Mouse (Mus musculus) limb, embryonic 13.5 days (tissue): ENCODE results near the gene Gm28051. TPM values are rescaled to one million over a fixed set of nuclear protein-coding genes. Genes with fewer than 3 reads are reported as not detected.

Experiments used
- ATAC-seq: fragments of 200-750 bp; cut with Nextera tagmentation; 2 replicates; pipeline ENCODE4 v1.8.0; 2017; ENCODE audit warnings: low read depth, moderate number of reproducible peaks, moderate TSS enrichment; ENCODE audit not compliant: low FRiP score
- H3K27ac ChIP-seq: fragments of 300-500 bp; sonication (generic); 2 replicates; pipeline ENCODE4 v1.5.1; 2015; ENCODE audit warnings: inconsistent platforms, mild to moderate bottlenecking, moderate library complexity
- H3K27me3 ChIP-seq: fragments of 300-500 bp; sonication (generic); 2 replicates; pipeline ENCODE4 v1.6.1; 2015; ENCODE audit warnings: mild to moderate bottlenecking, inconsistent platforms
- H3K36me3 ChIP-seq: fragments of 300-500 bp; sonication (generic); 2 replicates; pipeline ENCODE4 v1.6.1; 2015; ENCODE audit warnings: inconsistent platforms, mild to moderate bottlenecking, moderate library complexity
- H3K4me1 ChIP-seq: fragments of 300-500 bp; sonication (generic); 2 replicates; pipeline ENCODE4 v1.6.1; 2015; ENCODE audit warnings: inconsistent platforms
- H3K4me2 ChIP-seq: fragments of 300-500 bp; sonication (generic); replicated peaks from 2 replicates; pipeline ENCODE4 v1.6.1; 2015; ENCODE audit warnings: inconsistent platforms, mild to moderate bottlenecking, moderate library complexity
- H3K4me3 ChIP-seq: fragments of 300-500 bp; sonication (generic); 2 replicates; pipeline ENCODE4 v1.5.1; 2015; ENCODE audit warnings: moderate library complexity, mild to moderate bottlenecking, inconsistent platforms
- H3K9ac ChIP-seq: fragments of 300-500 bp; sonication (generic); 2 replicates; pipeline ENCODE4 v1.6.1; 2015; ENCODE audit warnings: mild to moderate bottlenecking, inconsistent platforms
- H3K9me3 ChIP-seq: fragments of 300-500 bp; sonication (generic); 2 replicates; pipeline ENCODE4 v1.6.1; 2016; ENCODE audit warnings: inconsistent platforms
- WGBS: fragments of 180-500 bp; shearing (Covaris S2); methylation state at CpG from one replicate; pipeline ENCODE4 v1.1.7; 2015; 5-methylcytosine and 5-hydroxymethylcytosine counted together
- microRNA counts: library from miRNA; unstranded; fragments of <30 nt; microRNA quantifications from one replicate; lab custom pipeline; 2016
- microRNA-seq: library from miRNA; unstranded; fragments of <30 nt; microRNA quantifications from one replicate; pipeline ENCODE4, GENCODE M21; 2016
- polyA plus RNA-seq: library from polyadenylated mRNA; unstranded; fragments of >200 nt; fragmentation: Nextera tagmentation; extraction: Ambion mirVana; gene quantifications from 2 replicates; pipeline ENCODE4 v1.2.1, GENCODE M21; 2015

Gm28051 gene
- polyA plus RNA-seq, 1 experiment from 2014 or later = not detected

DNA sequence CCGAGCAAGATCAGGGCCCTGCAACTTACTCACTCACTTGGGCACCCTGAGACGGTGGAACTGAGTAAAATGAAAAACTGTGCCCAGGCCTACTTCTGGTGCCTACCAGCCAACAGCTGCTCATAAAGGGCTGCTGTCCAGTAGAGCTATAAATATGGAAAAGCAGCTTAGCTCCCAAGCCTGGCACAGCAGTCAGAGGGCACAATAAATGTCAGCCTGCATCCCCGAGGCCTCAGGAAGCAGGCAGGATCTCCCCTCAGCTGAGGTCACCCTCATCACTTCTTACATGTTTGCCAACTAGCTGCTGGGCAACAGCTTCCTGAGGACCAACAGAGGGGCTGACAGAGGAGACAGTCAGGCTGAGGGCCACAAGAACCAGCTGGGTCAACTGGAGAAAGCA, 80.5 kb downstream of the Gm28051 start:
- Histone ChIP-seq H3K4me2 (no peak overlapping the region), H3K36me3 (peaks cover 5% of the 10 kb centered on the region; the same call in 1 of the 2 replicates), H3K9me3 (no peaks in the 10 kb centered on the region), H3K27me3 (no peaks in the 10 kb centered on the region), H3K9ac (no peak overlapping the region), H3K4me3 (no peak overlapping the region), H3K27ac (no peak overlapping the region), H3K4me1 (peaks cover 6% of the 10 kb centered on the region)
- 76% methylated on average over 3 of the region's 3 CpGs for WGBS
- no peak for ATAC-seq

GRCm38 (mm10) chr12:102674556-102674955, 83.0 kb downstream of the Gm28051 start:
- no peak overlapping the region for H3K4me3 ChIP-seq
- 82% methylated on average over 10 of the region's 10 CpGs for WGBS

GRCm38 (mm10) chr12:102674123-102674522, 83.4 kb downstream of the Gm28051 start:
- WGBS = 93% methylated on average over 13 of the region's 13 CpGs
- no peak overlapping the region for H3K4me2 ChIP-seq
- H3K36me3 ChIP-seq = peaks cover 5% of the 10 kb centered on the region; the same call in 1 of the 2 replicates
- peaks cover 21% of the 10 kb centered on the region for H3K4me1 ChIP-seq
- H3K27me3 ChIP-seq = no peaks in the 10 kb centered on the region
- H3K4me3 ChIP-seq = no peak overlapping the region
- H3K9me3 ChIP-seq = no peaks in the 10 kb centered on the region
- H3K27ac ChIP-seq = no peak overlapping the region
- ATAC-seq = no peak
- H3K9ac ChIP-seq = no peak overlapping the region

More at GRCm38 (mm10) chr12:102674556-102674955, 83.0 kb downstream of the Gm28051 start:
- Histone ChIP-seq H3K4me2 (no peak overlapping the region), H3K36me3 (peaks cover 5% of the 10 kb centered on the region; the same call in 1 of the 2 replicates), H3K9ac (no peak overlapping the region), H3K27ac (no peak overlapping the region), H3K27me3 (no peaks in the 10 kb centered on the region), H3K9me3 (no peaks in the 10 kb centered on the region), H3K4me1 (peaks cover 21% of the 10 kb centered on the region)
- no peak for ATAC-seq

DNA sequence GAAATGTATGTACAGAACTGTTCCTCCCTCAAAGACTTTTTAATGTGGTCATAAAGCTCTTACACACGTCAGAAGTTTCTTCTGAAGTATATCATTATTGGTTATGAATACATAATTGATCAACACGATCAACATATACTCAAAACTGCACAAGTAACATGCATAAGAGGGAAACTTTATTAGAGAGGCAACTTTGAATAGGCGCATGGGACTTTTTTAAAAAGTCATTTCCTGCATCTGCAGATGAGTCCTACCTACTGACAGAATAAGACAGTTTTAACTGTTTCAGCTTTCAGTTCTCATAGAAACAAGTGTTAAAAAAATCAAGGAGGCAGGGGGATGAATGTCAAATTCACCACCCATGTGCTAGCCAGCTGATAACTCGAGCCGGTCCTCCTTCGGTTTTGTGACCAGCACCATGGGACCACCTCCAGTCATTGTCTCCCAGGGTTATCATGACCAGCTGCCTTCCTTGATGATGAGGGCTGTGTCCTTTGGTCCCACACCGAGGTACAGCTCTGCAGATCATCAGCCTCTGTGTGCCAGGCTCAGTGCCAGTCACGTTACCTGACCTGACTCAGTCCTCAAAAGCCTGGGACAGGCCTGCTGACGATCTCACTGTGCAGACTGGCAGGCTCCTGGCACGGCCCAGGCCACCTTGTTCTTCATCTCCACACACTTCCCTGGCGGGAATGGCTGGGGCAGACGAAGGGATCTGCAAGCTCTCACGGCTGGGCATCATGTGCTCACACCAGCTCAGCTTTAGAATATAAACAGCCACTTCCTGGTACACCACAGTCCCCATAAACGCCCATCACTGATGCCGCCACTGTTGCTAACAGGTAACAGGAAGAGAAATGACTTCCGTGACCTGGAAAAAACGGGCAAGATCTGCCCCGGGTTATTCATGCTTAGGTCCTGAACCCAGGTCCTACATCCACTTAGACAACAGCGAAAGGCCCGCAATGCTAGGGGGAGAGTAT, 84.4 kb downstream of the Gm28051 start:
- WGBS = 82% methylated on average over 20 of the region's 20 CpGs
- no peaks in the 10 kb centered on the region for H3K27me3 ChIP-seq

DNA sequence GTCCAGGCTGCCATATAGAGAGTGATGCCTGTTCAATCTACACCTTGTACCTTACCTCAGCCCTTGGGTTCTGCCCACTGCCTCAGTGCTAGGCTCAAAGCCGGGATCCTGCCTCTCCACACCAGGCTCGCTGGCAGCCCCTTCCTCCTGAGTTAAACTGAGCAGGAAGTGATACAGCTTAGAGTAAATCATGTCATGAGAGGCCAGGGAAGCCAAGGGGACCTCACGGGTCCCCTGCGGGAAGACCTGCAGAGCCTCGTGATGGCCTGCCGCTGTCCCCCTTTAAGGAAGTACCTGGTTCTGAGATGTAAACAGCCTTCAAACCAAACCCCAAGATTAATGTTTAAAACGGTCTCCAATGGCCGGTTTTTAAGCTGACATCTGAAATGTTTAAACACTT, 85.4 kb downstream of the Gm28051 start:
- Histone ChIP-seq H3K36me3 (peaks cover 5% of the 10 kb centered on the region; the same call in 1 of the 2 replicates), H3K9me3 (no peaks in the 10 kb centered on the region), H3K27me3 (no peaks in the 10 kb centered on the region), H3K4me3 (no peak overlapping the region), H3K27ac (no peak overlapping the region), H3K4me1 (peaks cover 18% of the 10 kb centered on the region), H3K9ac (no peak overlapping the region), H3K4me2 (no peak overlapping the region)
- ATAC-seq = no peak
- 59% methylated on average over 8 of the region's 8 CpGs for WGBS

More for the DNA sequence above, 84.4 kb downstream of the Gm28051 start:
- no peak overlapping the region for H3K4me2 ChIP-seq
- no peak overlapping the region for H3K27ac ChIP-seq
- no peak for ATAC-seq
- no peak overlapping the region for H3K9ac ChIP-seq
- peaks cover 18% of the 10 kb centered on the region for H3K4me1 ChIP-seq
- peaks cover 5% of the 10 kb centered on the region; the same call in 1 of the 2 replicates for H3K36me3 ChIP-seq
- no peak overlapping the region for H3K4me3 ChIP-seq
- H3K9me3 ChIP-seq = no peaks in the 10 kb centered on the region

DNA sequence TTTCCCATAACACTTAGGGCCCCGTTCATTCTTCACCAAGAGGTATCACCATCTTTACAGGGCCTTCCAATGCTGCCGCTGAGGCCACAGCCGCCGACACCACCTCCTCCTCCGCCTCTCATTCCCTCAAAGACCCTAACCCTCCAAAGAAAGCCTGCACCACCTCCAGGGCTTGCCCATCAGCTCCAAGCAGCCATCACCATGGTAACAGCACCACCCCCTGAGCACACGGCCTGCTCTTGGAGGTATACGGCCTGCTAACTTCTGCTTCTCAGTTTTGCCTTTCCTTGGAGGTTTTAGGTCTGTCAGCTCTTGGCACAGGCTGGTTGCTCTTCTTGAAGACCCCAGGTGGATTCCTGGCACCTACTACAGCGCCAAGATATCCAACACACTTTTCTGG, 86.7 kb downstream of the Gm28051 start:
- no peaks in the 10 kb centered on the region for H3K9me3 ChIP-seq
- ATAC-seq = no peak
- WGBS = 61% methylated on average over 8 of the region's 8 CpGs
- H3K27me3 ChIP-seq = no peaks in the 10 kb centered on the region
- no peak overlapping the region for H3K27ac ChIP-seq
- no peak overlapping the region for H3K4me3 ChIP-seq
- H3K4me2 ChIP-seq = no peak overlapping the region
- H3K4me1 ChIP-seq = peaks cover 18% of the 10 kb centered on the region
- no peak overlapping the region for H3K9ac ChIP-seq
- peaks cover 5% of the 10 kb centered on the region; the same call in 1 of the 2 replicates for H3K36me3 ChIP-seq

MicroRNAs encoded within 50 kb of the gene (microRNA counts, 519-probe panel; counts per million panel counts)
- microRNA mmu-miR-1936 (lab: Ali Mortazavi, UCI) = not detected

Small RNA genes within 50 kb of the gene (microRNA-seq; reads per million reads assigned to microRNA genes)
- gene Mir1936 = not detected

Other genes starting within 250 kb of the Gm28051 start
- 0.51 and 0.59 TPM in 2 replicates for gene Chga, start 202.8 kb downstream of the Gm28051 start, polyA plus RNA-seq
- 9.3 TPM in 2 replicates for gene Itpk1, start 52.8 kb downstream of the Gm28051 start, polyA plus RNA-seq
- gene Moap1, start 14.1 kb downstream of the Gm28051 start, polyA plus RNA-seq = 28.1 and 30.2 TPM in 2 replicates
- 10.2 and 10.4 TPM in 2 replicates for gene Tmem251, start 14.0 kb downstream of the Gm28051 start, polyA plus RNA-seq
- gene Gon7, start within 50 bp of the Gm28051 start, polyA plus RNA-seq = 34.9 TPM in 2 replicates
- 44.8 and 47.0 TPM in 2 replicates for gene Ubr7, start 202 bp upstream of the Gm28051 start, polyA plus RNA-seq
- gene Gm20604, start 907 bp upstream of the Gm28051 start, polyA plus RNA-seq = 27.2 and 30.6 TPM in 2 replicates
- gene Btbd7, start 120.7 kb upstream of the Gm28051 start, polyA plus RNA-seq = 20.9 and 21.9 TPM in 2 replicates
- gene Cox8c, start 141.6 kb upstream of the Gm28051 start, polyA plus RNA-seq = not detected in 2 replicates
- 0.05 and 0.20 TPM in 2 replicates for gene Unc79, start 191.1 kb upstream of the Gm28051 start, polyA plus RNA-seq